Comparison of ENCODE assay signal across 8 mouse cellular contexts in genomic region chr17:79715649-79716143, GRCm38 (mm10). TPM values are rescaled to one million over a fixed set of nuclear protein-coding genes. Genes with fewer than 3 reads are reported as not detected.
DNase-seq lines count a peak whose midpoint lies in the region; ATAC-seq and TF ChIP-seq lines count a peak whose summit lies in the region.

No protein-coding gene starts in this region.

- H3K27me3 ChIP-seq in embryonic facial prominence, embryonic 15.5 days, result peaks cover 56% of the 10 kb centered on the region
- H3K27me3 ChIP-seq in heart, embryonic 12.5 days (replicated peaks), result peaks cover 56% of the 10 kb centered on the region
- H3K27me3 ChIP-seq in kidney, embryonic 16.5 days (ENCODE audit: insufficient read depth, low read length), result peaks cover 27% of the 10 kb centered on the region

- H3K9ac ChIP-seq in embryonic facial prominence, embryonic 15.5 days, result 0 out of 2 replicates have a peak overlapping the region, but pooled peaks have one; percentile 18
- peak overlapping the region; percentile 66 for H3K9ac ChIP-seq in heart, embryonic 12.5 days
- H3K9ac ChIP-seq in kidney, embryonic 16.5 days (replicated peaks; ENCODE audit: low read length), result peak overlapping the region; percentile 69

- WGBS in bone marrow, adult 2 months, result under 1% methylated on average over 42 of the region's 42 CpGs
- WGBS in embryonic facial prominence, embryonic 15.5 days, result under 1% methylated on average over 42 of the region's 42 CpGs
- WGBS in heart, embryonic 12.5 days, result under 1% methylated on average over 42 of the region's 42 CpGs
- WGBS in kidney, embryonic 16.5 days, result under 1% methylated on average over 42 of the region's 42 CpGs

- H3K4me2 ChIP-seq in embryonic facial prominence, embryonic 15.5 days (replicated peaks), result peak overlapping the region; percentile 89
- H3K4me2 ChIP-seq in heart, embryonic 12.5 days, result peak overlapping the region; percentile 91
- H3K4me2 ChIP-seq in kidney, embryonic 16.5 days (replicated peaks; ENCODE audit: low read depth, low read length), result peak overlapping the region; percentile 89

- peak; percentile 81 for ATAC-seq in embryonic facial prominence, embryonic 15.5 days (ENCODE audit: insufficient number of reproducible peaks, low FRiP score, low TSS enrichment, low read depth)
- ATAC-seq in heart, embryonic 12.5 days (ENCODE audit: insufficient number of reproducible peaks, low FRiP score), result peak; percentile 76
- peak; percentile 91 for ATAC-seq in kidney, embryonic 16.5 days (ENCODE audit: low FRiP score, low TSS enrichment)
- ATAC-seq in monocyte, adult 5-6 weeks (replicated peaks; ENCODE audit: insufficient number of reproducible peaks, low FRiP score, low TSS enrichment, poor library complexity, severe bottlenecking), result peak; percentile 80

- H3K4me1 ChIP-seq in bone marrow, adult 2 months (ENCODE audit: control insufficient read depth, insufficient read depth, low read length), result no peaks in the 10 kb centered on the region; the same call in 1 of the 2 replicates
- H3K4me1 ChIP-seq in embryonic facial prominence, embryonic 15.5 days, result peaks cover 37% of the 10 kb centered on the region
- peaks cover 27% of the 10 kb centered on the region for H3K4me1 ChIP-seq in heart, embryonic 12.5 days (replicated peaks)
- peaks cover 31% of the 10 kb centered on the region for H3K4me1 ChIP-seq in kidney, embryonic 16.5 days (ENCODE audit: insufficient read depth, low read length)

- H3K36me3 ChIP-seq in embryonic facial prominence, embryonic 15.5 days, result no peaks in the 10 kb centered on the region
- no peaks in the 10 kb centered on the region for H3K36me3 ChIP-seq in heart, embryonic 12.5 days
- H3K36me3 ChIP-seq in kidney, embryonic 16.5 days (ENCODE audit: insufficient read depth, low read length), result no peaks in the 10 kb centered on the region

- TF ChIP-seq CTCF in bone marrow, adult 2 months (IDR thresholded peaks at IDR 0.05; ENCODE audit: control insufficient read depth, insufficient read depth, low read length), result peak; percentile 87

- no peak overlapping the region for H3K27ac ChIP-seq in bone marrow, adult 2 months (ENCODE audit: control insufficient read depth, insufficient read depth, low read depth, low read length, poor library complexity)
- no peak overlapping the region for H3K27ac ChIP-seq in embryonic facial prominence, embryonic 15.5 days (replicated peaks)
- no peak overlapping the region for H3K27ac ChIP-seq in heart, embryonic 12.5 days (ENCODE audit: poor library complexity, severe bottlenecking)
- peak overlapping the region; percentile 67 for H3K27ac ChIP-seq in kidney, embryonic 16.5 days (ENCODE audit: low read length)

- TF ChIP-seq POLR2A in bone marrow, adult 2 months (IDR thresholded peaks at IDR 0.05; ENCODE audit: borderline replicate concordance, control insufficient read depth, low read depth, low read length), result no peak

- DNase-seq in 3T3-L1 (ENCODE audit: low read depth, low spot score) (peak; percentile 94), liver (peak; percentile 75)
- DNase-seq in spleen, postnatal 36 days (ENCODE audit: low spot score in 2 of 2), result peak; percentile 54 to 60

- no peaks in the 10 kb centered on the region for H3K9me3 ChIP-seq in embryonic facial prominence, embryonic 15.5 days (replicated peaks)
- no peaks in the 10 kb centered on the region for H3K9me3 ChIP-seq in heart, embryonic 12.5 days (replicated peaks)
- H3K9me3 ChIP-seq in kidney, embryonic 16.5 days (ENCODE audit: low read length), result no peaks in the 10 kb centered on the region

- H3K4me3 ChIP-seq in bone marrow, adult 2 months (replicated peaks; ENCODE audit: control insufficient read depth, low read depth, low read length), result no peak overlapping the region
- H3K4me3 ChIP-seq in embryonic facial prominence, embryonic 15.5 days (replicated peaks), result peak overlapping the region; percentile 47
- peak overlapping the region; percentile 56 for H3K4me3 ChIP-seq in heart, embryonic 12.5 days
- H3K4me3 ChIP-seq in kidney, embryonic 16.5 days (ENCODE audit: low read length), result peak overlapping the region; percentile 56

RNA-seq across cellular contexts. Expression of gene Cyp1b1, which starts 0.8 kb away (rescaled TPM):
- polyA plus RNA-seq in bone marrow, adult 2 months (2011; ENCODE audit: insufficient read depth, insufficient read length, low replicate concordance, missing spikeins), result 1.1 and 4.2 TPM in 2 replicates
- polyA plus RNA-seq in embryonic facial prominence, embryonic 15.5 days (2015; fragmentation: Nextera tagmentation; extraction: Ambion mirVana), result 4.9 and 6.7 TPM in 2 replicates
- 1.4 and 1.5 TPM in 2 replicates for polyA plus RNA-seq in heart, embryonic 12.5 days (2016; fragmentation: Nextera tagmentation; extraction: Ambion mirVana)
- 18.5 and 18.6 TPM in 2 replicates for polyA plus RNA-seq in kidney, embryonic 16.5 days (2015; fragmentation: Nextera tagmentation; extraction: Ambion mirVana)
- not detected in 3 replicates for total RNA-seq in monocyte, adult 5-6 weeks (2017)

Comparison
In these comparisons a context has a peak if more than half of its experiments do, and no peak if none do; other contexts are left out.
1. H3K9ac ChIP-seq: peak in every context shown above with its lines; median percentile 69 in kidney, embryonic 16.5 days; 66 in heart, embryonic 12.5 days; 18 in embryonic facial prominence, embryonic 15.5 days.